Mouse (Mus musculus) layer of hippocampus, postnatal 10 days (tissue): ENCODE measurements around the gene Shisal2b. TPM values are rescaled to one million over a fixed set of nuclear protein-coding genes. Genes with fewer than 3 reads are reported as not detected.

Experiments used
- DNase-seq, 2 experiments: peaks; one replicate each; pipeline ENCODE4 v3.0.0; 2021; ENCODE audit warnings: low spot score in 2 of 2
- total RNA-seq, 2 experiments: library from RNA; stranded (reverse); gene quantifications; 2 replicates each; pipeline ENCODE4 v1.2.3; 2021

Shisal2b gene
- total RNA-seq, 2 experiments from 2014 or later: 0.55 to 0.80 TPM

- peak; percentile 86 to 87 for DNase-seq
Observed at GRCm38 (mm10) chr13:104816635-104817571, 46.8 kb downstream of the Shisal2b start, which contains the start of gene Cwc27. TSS of gene Cwc27 (minus strand) at chr13:104817142.

GRCm38 (mm10) chr13:104816270-104816634, 47.4 kb downstream of the Shisal2b start:
- no peak for DNase-seq

DNA sequence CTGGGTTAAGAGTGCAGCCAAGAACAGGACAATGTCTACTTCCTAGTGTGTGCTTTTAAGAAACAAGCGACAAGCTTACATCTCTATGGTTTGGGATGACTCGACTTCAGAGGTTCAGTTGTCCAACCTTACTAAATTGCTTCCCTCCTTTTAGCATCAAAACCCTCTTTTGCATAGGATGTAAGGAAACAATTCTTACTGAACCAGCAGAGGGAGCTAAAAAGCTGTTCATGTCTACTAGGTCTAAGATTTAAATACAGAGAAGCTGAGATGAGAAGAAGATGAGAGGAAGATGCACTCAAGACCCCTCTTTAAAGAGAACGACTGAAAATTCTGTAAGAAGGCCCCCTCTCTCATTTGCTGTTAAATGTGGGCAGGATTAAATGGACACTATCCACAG, 58.0 kb downstream of the Shisal2b start:
- DNase-seq: no peak

- DNase-seq: no peak
Observed at GRCm38 (mm10) chr13:104799566-104800182, 64.0 kb downstream of the Shisal2b start.

DNA sequence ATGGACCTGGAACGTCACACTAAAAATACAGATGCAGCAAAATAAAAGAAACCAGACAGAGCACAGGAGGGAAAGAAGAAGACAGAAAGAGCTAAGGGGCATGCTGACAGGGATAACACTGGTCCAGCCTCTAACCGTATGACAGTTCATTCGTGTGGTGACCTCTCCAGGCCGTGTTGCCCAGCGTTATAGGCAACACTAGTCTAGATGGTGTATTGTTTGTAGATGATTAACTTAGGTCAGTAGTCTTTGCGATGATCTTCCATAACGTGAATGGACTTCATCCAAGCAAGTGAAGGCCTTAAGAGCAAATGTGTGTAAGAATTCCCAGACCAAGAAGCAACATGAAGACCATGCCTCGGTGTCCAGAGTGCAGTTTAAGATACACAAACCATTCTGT, 64.6 kb downstream of the Shisal2b start:
- no peak for DNase-seq

Other genes with a start within 250 kb of the Shisal2b start
- gene Srek1ip1, start 71.4 kb downstream of the Shisal2b start, total RNA-seq: 10 to 100 TPM; 14.2 to 14.5 TPM
- gene Cwc27, start 46.8 kb downstream of the Shisal2b start, total RNA-seq: 10 to 100 TPM; 22.1 to 26.8 TPM
- gene Rgs7bp, start 191.0 kb upstream of the Shisal2b start, total RNA-seq: 10 to 100 TPM; 85.4 to 85.7 TPM
- not detected for gene 4933425L06Rik, start 218.2 kb upstream of the Shisal2b start, total RNA-seq